Mouse (Mus musculus) intestine, embryonic 16.5 days (tissue): ENCODE measurements around the gene Pcsk5. TPM values are rescaled to one million over a fixed set of nuclear protein-coding genes. Genes with fewer than 3 reads are reported as not detected.

Experiments used
- ATAC-seq: fragments of 200-750 bp; cut with Nextera tagmentation; 2 replicates; pipeline ENCODE4 v1.8.0; 2017; ENCODE audit warnings: moderate TSS enrichment, moderate library complexity
- H3K27ac ChIP-seq: fragments of 300-500 bp; sonication (generic); 2 replicates; pipeline ENCODE4 v1.5.1; 2014; ENCODE audit warnings: mild to moderate bottlenecking, low read length
- H3K27me3 ChIP-seq: fragments of 300-500 bp; sonication (generic); replicated peaks from 2 replicates; pipeline ENCODE4 v1.6.1; 2014; ENCODE audit warnings: low read length, control low read depth, mixed read lengths; ENCODE audit not compliant: control insufficient read depth, insufficient read depth
- H3K36me3 ChIP-seq: fragments of 300-500 bp; sonication (generic); 2 replicates; pipeline ENCODE4 v1.6.1; 2014; ENCODE audit warnings: low read length, control low read depth; ENCODE audit not compliant: control insufficient read depth, insufficient read depth
- H3K4me1 ChIP-seq: fragments of 300-500 bp; sonication (generic); 2 replicates; pipeline ENCODE4 v1.6.1; 2014; ENCODE audit warnings: low read length, control low read depth, mixed read lengths; ENCODE audit not compliant: control insufficient read depth, insufficient read depth
- H3K4me2 ChIP-seq: fragments of 300-500 bp; sonication (generic); 2 replicates; pipeline ENCODE4 v1.6.1; 2014; ENCODE audit warnings: low read depth, low read length, control low read depth
- H3K4me3 ChIP-seq: fragments of 300-500 bp; sonication (generic); 2 replicates; pipeline ENCODE4 v1.5.1; 2014; ENCODE audit warnings: mild to moderate bottlenecking, low read length
- H3K9ac ChIP-seq: fragments of 300-500 bp; sonication (generic); 2 replicates; pipeline ENCODE4 v1.6.1; 2014; ENCODE audit warnings: low read depth, low read length
- H3K9me3 ChIP-seq: fragments of 300-500 bp; sonication (generic); 2 replicates; pipeline ENCODE4 v1.6.1; 2016; ENCODE audit warnings: low read length, control low read depth; ENCODE audit not compliant: control insufficient read depth
- WGBS: fragments of 180-500 bp; shearing (Covaris S2); extraction: QIAGEN DNeasy Blood & Tissue Kit; methylation state at CpG from one replicate; pipeline ENCODE4 v1.1.7; 2014; 5-methylcytosine and 5-hydroxymethylcytosine counted together
- polyA plus RNA-seq: library from polyadenylated mRNA; unstranded; fragments of >200 nt; fragmentation: Nextera tagmentation; extraction: Ambion mirVana; gene quantifications from 2 replicates; pipeline ENCODE4 v1.2.1, GENCODE M21; 2015

Gene Pcsk5
- polyA plus RNA-seq, 1 experiment from 2014 or later = 30.2 TPM

- no peaks in the 10 kb centered on the region for H3K9me3 ChIP-seq
- ATAC-seq = no peak
- no peak overlapping the region for H3K9ac ChIP-seq
- 72% methylated on average over 3 of the region's 3 CpGs for WGBS
- H3K36me3 ChIP-seq = 0 out of 2 replicates have a peak, but pooled peaks cover 3% of the 10 kb centered on the region
- no peaks in the 10 kb centered on the region for H3K27me3 ChIP-seq
- no peak overlapping the region for H3K4me2 ChIP-seq
- H3K27ac ChIP-seq = no peak overlapping the region
- no peak overlapping the region for H3K4me3 ChIP-seq
- H3K4me1 ChIP-seq = no peaks in the 10 kb centered on the region
These were observed 194.2 kb downstream of the Pcsk5 start for GRCm38 (mm10) chr19:17643128-17643797.

- no peak for ATAC-seq
- no peaks in the 10 kb centered on the region for H3K9me3 ChIP-seq
- 71% methylated on average over 6 of the region's 6 CpGs for WGBS
- H3K27ac ChIP-seq = no peak overlapping the region
- H3K9ac ChIP-seq = no peak overlapping the region
- H3K27me3 ChIP-seq = no peaks in the 10 kb centered on the region
- no peak overlapping the region for H3K4me2 ChIP-seq
- H3K36me3 ChIP-seq = no peaks in the 10 kb centered on the region
- H3K4me3 ChIP-seq = no peak overlapping the region
- H3K4me1 ChIP-seq = no peaks in the 10 kb centered on the region
These were observed 201.4 kb downstream of the Pcsk5 start for GRCm38 (mm10) chr19:17635984-17636383.

- H3K4me2 ChIP-seq = no peak overlapping the region
- no peak overlapping the region for H3K27ac ChIP-seq
- H3K9ac ChIP-seq = no peak overlapping the region
- H3K4me1 ChIP-seq = no peaks in the 10 kb centered on the region
- no peak for ATAC-seq
- WGBS = 65% methylated on average over 4 of the region's 4 CpGs
- H3K9me3 ChIP-seq = no peaks in the 10 kb centered on the region
- H3K4me3 ChIP-seq = no peak overlapping the region
- no peaks in the 10 kb centered on the region for H3K27me3 ChIP-seq
- H3K36me3 ChIP-seq = no peaks in the 10 kb centered on the region
These were observed 221.8 kb downstream of the Pcsk5 start for GRCm38 (mm10) chr19:17615646-17616045.

GRCm38 (mm10) chr19:17606510-17606909 lies 230.9 kb downstream of the Pcsk5 start:
- H3K27ac ChIP-seq = no peak overlapping the region
- no peaks in the 10 kb centered on the region for H3K27me3 ChIP-seq
- no peak for ATAC-seq
- no peaks in the 10 kb centered on the region for H3K36me3 ChIP-seq
- 71% methylated on average over 1 of the region's 1 CpGs for WGBS
- no peaks in the 10 kb centered on the region for H3K4me1 ChIP-seq
- H3K4me3 ChIP-seq = no peak overlapping the region
- H3K9ac ChIP-seq = no peak overlapping the region
- no peaks in the 10 kb centered on the region for H3K9me3 ChIP-seq
- H3K4me2 ChIP-seq = no peak overlapping the region

GRCm38 (mm10) chr19:17606093-17606492 lies 231.3 kb downstream of the Pcsk5 start:
- no peak overlapping the region for H3K4me2 ChIP-seq
- no peaks in the 10 kb centered on the region for H3K4me1 ChIP-seq
- ATAC-seq = no peak
- no peak overlapping the region for H3K27ac ChIP-seq
- H3K4me3 ChIP-seq = no peak overlapping the region
- 59% methylated on average over 2 of the region's 2 CpGs for WGBS
- H3K9me3 ChIP-seq = no peaks in the 10 kb centered on the region
- H3K27me3 ChIP-seq = no peaks in the 10 kb centered on the region
- H3K36me3 ChIP-seq = no peaks in the 10 kb centered on the region
- no peak overlapping the region for H3K9ac ChIP-seq

GRCm38 (mm10) chr19:17603322-17603721 lies 234.1 kb downstream of the Pcsk5 start:
- no peak overlapping the region for H3K27ac ChIP-seq
- no peak overlapping the region for H3K9ac ChIP-seq
- H3K27me3 ChIP-seq = no peaks in the 10 kb centered on the region
- H3K4me1 ChIP-seq = no peaks in the 10 kb centered on the region
- H3K4me2 ChIP-seq = no peak overlapping the region
- H3K4me3 ChIP-seq = no peak overlapping the region
- WGBS = 43% methylated on average over 3 of the region's 3 CpGs
- H3K36me3 ChIP-seq = no peaks in the 10 kb centered on the region
- ATAC-seq = no peak
- no peaks in the 10 kb centered on the region for H3K9me3 ChIP-seq

GRCm38 (mm10) chr19:17600347-17600746 lies 237.1 kb downstream of the Pcsk5 start:
- WGBS = 61% methylated on average over 2 of the region's 2 CpGs

GRCm38 (mm10) chr19:17592790-17593189 lies 244.6 kb downstream of the Pcsk5 start:
- Histone ChIP-seq H3K9ac (no peak overlapping the region), H3K27ac (no peak overlapping the region), H3K4me3 (no peak overlapping the region), H3K4me2 (no peak overlapping the region), H3K36me3 (peaks cover 3% of the 10 kb centered on the region; the same call in 1 of the 2 replicates), H3K9me3 (no peaks in the 10 kb centered on the region), H3K4me1 (peaks cover 12% of the 10 kb centered on the region; the same call in 1 of the 2 replicates), H3K27me3 (no peaks in the 10 kb centered on the region)
- peak; percentile 62; the same call in 1 of the 2 replicates for ATAC-seq
- WGBS = 5% methylated on average over 1 of the region's 1 CpGs

More at GRCm38 (mm10) chr19:17600347-17600746, 237.1 kb downstream of the Pcsk5 start:
- H3K9ac ChIP-seq = no peak overlapping the region
- no peak overlapping the region for H3K4me2 ChIP-seq
- no peaks in the 10 kb centered on the region for H3K27me3 ChIP-seq
- no peak for ATAC-seq
- no peak overlapping the region for H3K4me3 ChIP-seq
- no peak overlapping the region for H3K27ac ChIP-seq
- no peaks in the 10 kb centered on the region for H3K4me1 ChIP-seq
- no peaks in the 10 kb centered on the region for H3K9me3 ChIP-seq
- H3K36me3 ChIP-seq = no peaks in the 10 kb centered on the region

- 41% methylated on average over 8 of the region's 8 CpGs for WGBS
- H3K27ac ChIP-seq = no peak overlapping the region
- peaks cover 3% of the 10 kb centered on the region; the same call in 1 of the 2 replicates for H3K36me3 ChIP-seq
- peaks cover 12% of the 10 kb centered on the region; the same call in 1 of the 2 replicates for H3K4me1 ChIP-seq
- H3K4me2 ChIP-seq = no peak overlapping the region
- H3K9ac ChIP-seq = no peak overlapping the region
- no peaks in the 10 kb centered on the region for H3K27me3 ChIP-seq
- no peak for ATAC-seq
- H3K9me3 ChIP-seq = no peaks in the 10 kb centered on the region
- no peak overlapping the region for H3K4me3 ChIP-seq
These were observed 246.1 kb downstream of the Pcsk5 start for GRCm38 (mm10) chr19:17591335-17591734.

GRCm38 (mm10) chr19:17590314-17590713 lies 247.1 kb downstream of the Pcsk5 start:
- no peak for ATAC-seq
- no peak overlapping the region for H3K4me2 ChIP-seq
- 90% methylated on average over 1 of the region's 1 CpGs for WGBS

More at GRCm38 (mm10) chr19:17590314-17590713, 247.1 kb downstream of the Pcsk5 start:
- Histone ChIP-seq H3K9ac (no peak overlapping the region), H3K9me3 (no peaks in the 10 kb centered on the region), H3K4me1 (peaks cover 12% of the 10 kb centered on the region; the same call in 1 of the 2 replicates), H3K27me3 (no peaks in the 10 kb centered on the region), H3K27ac (no peak overlapping the region), H3K36me3 (peaks cover 3% of the 10 kb centered on the region; the same call in 1 of the 2 replicates), H3K4me3 (no peak overlapping the region)
